Mouse (Mus musculus): Measurements from ENCODE around the gene Gan. TPM values are rescaled to one million over a fixed set of nuclear protein-coding genes. Genes with fewer than 3 reads are reported as not detected.

The Gan gene
- polyA plus RNA-seq, 1 experiment from 2014 or later = 1.2 TPM

DNA sequence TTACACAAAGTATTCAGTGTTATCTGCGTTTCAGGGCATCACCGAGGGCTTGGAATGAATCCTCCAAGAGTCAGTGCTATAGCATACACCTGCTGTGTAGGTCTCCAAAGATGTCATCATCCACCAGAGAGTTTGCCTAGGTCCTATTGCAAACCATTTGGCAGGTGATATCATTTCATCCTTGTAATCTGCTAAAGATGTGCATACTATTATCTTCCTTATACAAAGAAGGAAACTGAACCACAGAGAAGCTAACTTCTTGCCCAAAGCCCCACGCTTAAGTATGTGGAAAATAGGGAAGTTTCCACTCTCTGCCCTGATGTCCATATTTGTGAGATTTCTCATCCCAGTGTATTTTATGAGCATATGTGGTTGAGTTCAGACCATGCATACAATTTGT is 31.5 kb upstream of the Gan start:
- no peak overlapping the region for H3K4me3 ChIP-seq (replicated peaks; ENCODE audit: low read depth, low read length)
- H3K4me2 ChIP-seq (ENCODE audit: low read length) = no peak overlapping the region
- no peaks in the 10 kb centered on the region for H3K27me3 ChIP-seq (ENCODE audit: insufficient read depth, low read length)
- H3K4me1 ChIP-seq (replicated peaks; ENCODE audit: insufficient read depth, low read length) = no peaks in the 10 kb centered on the region
- H3K27ac ChIP-seq = no peak overlapping the region
- ATAC-seq (replicated peaks; ENCODE audit: low FRiP score, low read depth) (no peak), DNase-seq (ENCODE audit: low spot score) (no peak)
- no peaks in the 10 kb centered on the region for H3K9me3 ChIP-seq (replicated peaks; ENCODE audit: low read length)
- no peak overlapping the region for H3K9ac ChIP-seq (ENCODE audit: low read depth, low read length)
- 96% methylated on average over 3 of the region's 3 CpGs for WGBS
- H3K36me3 ChIP-seq (ENCODE audit: insufficient read depth, low read length) = no peaks in the 10 kb centered on the region
- no peak for TF ChIP-seq CTCF (IDR thresholded peaks at IDR 0.05; ENCODE audit: low read depth)

DNA sequence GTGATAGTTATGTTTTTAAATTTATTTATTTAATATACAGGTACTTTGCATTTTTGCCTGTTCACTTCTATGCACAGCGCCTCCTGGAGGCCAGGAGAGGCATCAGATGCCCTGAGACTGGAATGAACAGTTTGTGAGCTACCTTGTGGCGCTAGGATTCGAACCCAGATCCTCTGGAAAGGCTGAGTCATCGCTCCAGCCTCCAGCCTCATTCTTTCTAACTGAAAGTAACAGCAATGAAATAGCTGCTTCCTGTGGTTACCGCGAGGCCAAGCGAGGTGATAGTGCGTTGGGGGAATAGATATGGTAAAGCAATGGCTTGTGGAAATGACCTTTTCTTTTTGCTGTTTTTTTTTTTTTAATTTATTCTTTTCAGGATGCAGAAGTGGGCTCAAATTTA is 30.9 kb upstream of the Gan start:
- ATAC-seq (replicated peaks; ENCODE audit: low FRiP score, low read depth) (no peak), DNase-seq (ENCODE audit: low spot score) (no peak)
- Histone ChIP-seq H3K9me3 (replicated peaks; ENCODE audit: low read length) (no peaks in the 10 kb centered on the region), H3K4me1 (replicated peaks; ENCODE audit: insufficient read depth, low read length) (no peaks in the 10 kb centered on the region), H3K36me3 (ENCODE audit: insufficient read depth, low read length) (no peaks in the 10 kb centered on the region), H3K27ac (no peak overlapping the region), H3K27me3 (ENCODE audit: insufficient read depth, low read length) (no peaks in the 10 kb centered on the region), H3K4me3 (replicated peaks; ENCODE audit: low read depth, low read length) (no peak overlapping the region), H3K4me2 (ENCODE audit: low read length) (no peak overlapping the region), H3K9ac (ENCODE audit: low read depth, low read length) (no peak overlapping the region)
- 85% methylated on average over 8 of the region's 8 CpGs for WGBS
- no peak for TF ChIP-seq CTCF (IDR thresholded peaks at IDR 0.05; ENCODE audit: low read depth)

- TF ChIP-seq CTCF (IDR thresholded peaks at IDR 0.05; ENCODE audit: low read depth) = no peak
- Histone ChIP-seq H3K27me3 (ENCODE audit: insufficient read depth, low read length) (no peaks in the 10 kb centered on the region), H3K36me3 (ENCODE audit: insufficient read depth, low read length) (no peaks in the 10 kb centered on the region), H3K4me3 (replicated peaks; ENCODE audit: low read depth, low read length) (no peak overlapping the region), H3K4me1 (replicated peaks; ENCODE audit: insufficient read depth, low read length) (peaks cover 6% of the 10 kb centered on the region; the same call in 1 of the 2 replicates), H3K4me2 (ENCODE audit: low read length) (no peak overlapping the region), H3K9ac (ENCODE audit: low read depth, low read length) (no peak overlapping the region), H3K9me3 (replicated peaks; ENCODE audit: low read length) (no peaks in the 10 kb centered on the region), H3K27ac (no peak overlapping the region)
- DNase-seq (ENCODE audit: low spot score) (no peak), ATAC-seq (replicated peaks; ENCODE audit: low FRiP score, low read depth) (no peak)
- 88% methylated on average over 3 of the region's 3 CpGs for WGBS
Measured at GRCm38 (mm10) chr8:117133702-117134101, 24.2 kb upstream of the Gan start.

- TF ChIP-seq CTCF (IDR thresholded peaks at IDR 0.05; ENCODE audit: low read depth) = no peak
- DNase-seq (ENCODE audit: low spot score) (no peak), ATAC-seq (replicated peaks; ENCODE audit: low FRiP score, low read depth) (no peak)
- H3K9ac ChIP-seq (ENCODE audit: low read depth, low read length) = no peak overlapping the region
- no peak overlapping the region for H3K4me2 ChIP-seq (ENCODE audit: low read length)
- 24% methylated on average over 4 of the region's 4 CpGs for WGBS
- H3K27ac ChIP-seq = no peak overlapping the region
- H3K9me3 ChIP-seq (replicated peaks; ENCODE audit: low read length) = no peaks in the 10 kb centered on the region
- no peaks in the 10 kb centered on the region for H3K27me3 ChIP-seq (ENCODE audit: insufficient read depth, low read length)
- no peaks in the 10 kb centered on the region for H3K36me3 ChIP-seq (ENCODE audit: insufficient read depth, low read length)
- no peak overlapping the region for H3K4me3 ChIP-seq (replicated peaks; ENCODE audit: low read depth, low read length)
- peaks cover 6% of the 10 kb centered on the region; the same call in 1 of the 2 replicates for H3K4me1 ChIP-seq (replicated peaks; ENCODE audit: insufficient read depth, low read length)
Measured at GRCm38 (mm10) chr8:117136351-117136750, 21.6 kb upstream of the Gan start.

- Histone ChIP-seq H3K9me3 (replicated peaks; ENCODE audit: low read length) (no peaks in the 10 kb centered on the region), H3K9ac (ENCODE audit: low read depth, low read length) (no peak overlapping the region), H3K27ac (no peak overlapping the region), H3K4me2 (ENCODE audit: low read length) (no peak overlapping the region), H3K4me3 (replicated peaks; ENCODE audit: low read depth, low read length) (no peak overlapping the region), H3K4me1 (replicated peaks; ENCODE audit: insufficient read depth, low read length) (peaks cover 6% of the 10 kb centered on the region; the same call in 1 of the 2 replicates), H3K27me3 (ENCODE audit: insufficient read depth, low read length) (no peaks in the 10 kb centered on the region), H3K36me3 (ENCODE audit: insufficient read depth, low read length) (no peaks in the 10 kb centered on the region)
- DNase-seq (ENCODE audit: low spot score) (no peak), ATAC-seq (replicated peaks; ENCODE audit: low FRiP score, low read depth) (no peak)
- no peak for TF ChIP-seq CTCF (IDR thresholded peaks at IDR 0.05; ENCODE audit: low read depth)
- WGBS = 37% methylated on average over 2 of the region's 2 CpGs
Measured at GRCm38 (mm10) chr8:117136763-117137162, 21.2 kb upstream of the Gan start.

- no peak for DNase-seq (ENCODE audit: low spot score)
- Histone ChIP-seq H3K27me3 (ENCODE audit: insufficient read depth, low read length) (no peaks in the 10 kb centered on the region), H3K27ac (no peak overlapping the region), H3K9ac (ENCODE audit: low read depth, low read length) (no peak overlapping the region), H3K9me3 (replicated peaks; ENCODE audit: low read length) (no peaks in the 10 kb centered on the region), H3K4me2 (ENCODE audit: low read length) (no peak overlapping the region), H3K4me3 (replicated peaks; ENCODE audit: low read depth, low read length) (no peak overlapping the region), H3K4me1 (replicated peaks; ENCODE audit: insufficient read depth, low read length) (peaks cover 6% of the 10 kb centered on the region; the same call in 1 of the 2 replicates), H3K36me3 (ENCODE audit: insufficient read depth, low read length) (no peaks in the 10 kb centered on the region)
- 42% methylated on average over 11 of the region's 11 CpGs for WGBS
- ATAC-seq (replicated peaks; ENCODE audit: low FRiP score, low read depth) = no peak
- TF ChIP-seq CTCF (IDR thresholded peaks at IDR 0.05; ENCODE audit: low read depth) = no peak
Measured at GRCm38 (mm10) chr8:117137357-117137756, 20.6 kb upstream of the Gan start.

DNA sequence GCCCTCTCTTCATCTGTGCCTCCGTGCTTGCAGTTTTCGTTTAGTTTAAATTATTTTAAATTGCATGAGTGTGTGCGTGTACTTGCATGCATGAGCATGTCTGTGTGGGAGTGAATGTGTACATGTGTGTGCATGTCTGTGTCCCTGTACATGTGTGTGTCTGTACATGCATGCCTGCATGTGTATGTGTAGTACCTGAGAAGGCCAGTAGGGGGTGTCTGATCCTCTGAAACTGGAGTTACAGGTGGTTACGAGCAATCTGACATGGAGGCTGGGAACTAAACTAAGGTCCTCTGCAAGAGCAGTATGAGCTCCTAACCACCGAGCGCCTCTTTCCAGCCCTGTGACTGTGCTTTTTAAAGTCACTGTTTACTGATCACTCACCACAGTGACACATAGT is 9.4 kb upstream of the Gan start:
- Histone ChIP-seq H3K4me2 (ENCODE audit: low read length) (no peak overlapping the region), H3K4me3 (replicated peaks; ENCODE audit: low read depth, low read length) (no peak overlapping the region), H3K36me3 (ENCODE audit: insufficient read depth, low read length) (no peaks in the 10 kb centered on the region), H3K9ac (ENCODE audit: low read depth, low read length) (no peak overlapping the region), H3K27me3 (ENCODE audit: insufficient read depth, low read length) (no peaks in the 10 kb centered on the region), H3K9me3 (replicated peaks; ENCODE audit: low read length) (no peaks in the 10 kb centered on the region), H3K27ac (no peak overlapping the region), H3K4me1 (replicated peaks; ENCODE audit: insufficient read depth, low read length) (no peaks in the 10 kb centered on the region)
- 95% methylated on average over 6 of the region's 6 CpGs for WGBS
- no peak; the same call in 1 of the 2 replicates for TF ChIP-seq CTCF (IDR thresholded peaks at IDR 0.05; ENCODE audit: low read depth)
- DNase-seq (ENCODE audit: low spot score) = no peak
- no peak for ATAC-seq (replicated peaks; ENCODE audit: low FRiP score, low read depth)

Measured in kidney, postnatal 0 days (tissue).